Mouse (Mus musculus) stomach, postnatal 0 days (tissue): ENCODE data around the gene Prrc2a. TPM values are rescaled to one million over a fixed set of nuclear protein-coding genes. Genes with fewer than 3 reads are reported as not detected.
A peak's percentile ranks its signal among the peaks of the same experiment; 100 is the strongest.
"Not testable (repeated sequence)": the region's sequence is repeated elsewhere in the genome, so short reads cannot be mapped to it uniquely, and the experiment has no call there.

ENCODE experiments used
- ATAC-seq: fragments of 200-750 bp; cut with Nextera tagmentation; 2 replicates; pipeline ENCODE4 v1.8.0; 2017; ENCODE audit not compliant: low FRiP score, low TSS enrichment
- DNase-seq: peaks from one replicate; pipeline ENCODE4 v3.0.0-alpha.2; 2016; ENCODE audit warnings: low spot score
- H3K27ac ChIP-seq: fragments of 300-500 bp; sonication (generic); replicated peaks from 2 replicates; pipeline ENCODE4 v1.5.1; 2014; ENCODE audit warnings: mild to moderate bottlenecking, control low read depth
- H3K27me3 ChIP-seq: fragments of 300-500 bp; sonication (generic); 2 replicates; pipeline ENCODE4 v1.6.1; 2014; ENCODE audit warnings: low read length; ENCODE audit not compliant: control insufficient read depth, insufficient read depth
- H3K36me3 ChIP-seq: fragments of 300-500 bp; sonication (generic); 2 replicates; pipeline ENCODE4 v1.6.1; 2014; ENCODE audit warnings: low read length, mixed read lengths; ENCODE audit not compliant: control insufficient read depth, insufficient read depth
- H3K4me1 ChIP-seq: fragments of 300-500 bp; sonication (generic); replicated peaks from 2 replicates; pipeline ENCODE4 v1.6.1; 2014; ENCODE audit warnings: antibody characterized with exemption; ENCODE audit not compliant: control insufficient read depth, insufficient read depth
- H3K4me2 ChIP-seq: fragments of 300-500 bp; sonication (generic); replicated peaks from 2 replicates; pipeline ENCODE4 v1.6.1; 2014; ENCODE audit warnings: low read depth, mild to moderate bottlenecking, control low read depth, moderate library complexity
- H3K4me3 ChIP-seq: fragments of 300-500 bp; sonication (generic); 2 replicates; pipeline ENCODE4 v1.5.1; 2014; ENCODE audit warnings: low read depth, low read length, control low read depth
- H3K9ac ChIP-seq: fragments of 300-500 bp; sonication (generic); 2 replicates; pipeline ENCODE4 v1.6.1; 2014; ENCODE audit warnings: mild to moderate bottlenecking, low read length, control low read depth, mixed read lengths
- H3K9me3 ChIP-seq: fragments of 300-500 bp; sonication (generic); 2 replicates; pipeline ENCODE4 v1.6.1; 2016; ENCODE audit warnings: low read length; ENCODE audit not compliant: control insufficient read depth
- CTCF ChIP-seq: IDR thresholded peaks from 2 replicates; pipeline ENCODE4 v1.5.1; 2016; ENCODE audit warnings: antibody characterized with exemption, low read depth, mild to moderate bottlenecking, moderate library complexity
- EP300 ChIP-seq: optimal IDR thresholded peaks from 2 replicates; pipeline ENCODE3; 2016; ENCODE audit warnings: antibody characterized with exemption
- WGBS: fragments of 180-500 bp; shearing (Covaris S2); extraction: QIAGEN DNeasy Blood & Tissue Kit; methylation state at CpG from one replicate; pipeline ENCODE4 v1.1.7; 2014; 5-methylcytosine and 5-hydroxymethylcytosine counted together
- polyA plus RNA-seq: library from polyadenylated mRNA; unstranded; fragments of >200 nt; fragmentation: Nextera tagmentation; extraction: Ambion mirVana; gene quantifications from 2 replicates; pipeline ENCODE4 v1.2.1, GENCODE M21; 2015

Gene Prrc2a
- polyA plus RNA-seq, 1 experiment from 2014 or later = 49.3 TPM

DNA sequence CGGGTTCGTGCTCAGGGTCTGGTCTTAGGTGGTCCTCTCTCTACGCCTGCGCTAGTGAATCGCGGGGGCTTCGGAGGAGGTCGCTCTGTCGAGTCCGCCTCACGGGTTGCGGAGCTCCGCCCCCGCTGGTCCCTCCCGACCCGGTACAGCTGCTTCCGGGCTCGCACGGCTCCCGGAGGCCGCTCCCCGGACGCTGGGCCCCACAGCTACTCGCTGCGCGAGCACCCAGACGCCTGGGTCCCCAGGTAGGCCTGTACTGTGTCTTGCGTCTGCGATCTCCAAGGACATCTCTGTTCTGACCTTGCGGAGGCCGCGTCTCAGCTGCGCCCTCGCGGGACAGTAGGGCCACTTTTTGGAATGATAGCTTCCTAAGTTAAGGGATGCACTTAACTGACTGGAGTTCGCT is 38.5 kb downstream of the Prrc2a start, which contains the start of gene D17H6S53E:
D17H6S53E (plus strand) TSS at position 168 of the 406 bp plus-strand sequence.
- no peaks in the 10 kb centered on the region for H3K27me3 ChIP-seq
- H3K27ac ChIP-seq = peak within 1 kb of the TSS; percentile 87
- peak within 1 kb of the TSS; percentile 77 for H3K9ac ChIP-seq
- peak within 1 kb of the TSS; percentile 61 for H3K4me3 ChIP-seq
- WGBS = under 1% methylated on average over 34 of the region's 36 CpGs
- no peaks in the 10 kb centered on the region; the same call in none of the 2 replicates for H3K36me3 ChIP-seq
- no peaks in the 10 kb centered on the region for H3K9me3 ChIP-seq
- peak within 1 kb of the TSS; percentile 85 for H3K4me2 ChIP-seq
- peaks cover 3% of the 10 kb centered on the region; the same call in 1 of the 2 replicates for H3K4me1 ChIP-seq
- DNase-seq (peak; percentile 90), ATAC-seq (peak; percentile 63)
- TF ChIP-seq EP300 = no peak
- TF ChIP-seq CTCF = 0 out of 2 replicates have a peak, but pooled peaks have one; percentile 2

GRCm38 (mm10) chr17:35125578-35125977 is 39.1 kb downstream of the Prrc2a start:
- ATAC-seq (no peak), DNase-seq (peak; percentile 76)
- H3K27ac ChIP-seq = peak overlapping the region; percentile 87
- H3K4me2 ChIP-seq = peak overlapping the region; percentile 85
- H3K4me1 ChIP-seq = peaks cover 3% of the 10 kb centered on the region; the same call in 1 of the 2 replicates
- TF ChIP-seq CTCF = no peak
- WGBS = 11% methylated on average over 6 of the region's 6 CpGs
- peak overlapping the region; percentile 77 for H3K9ac ChIP-seq
- peak overlapping the region; percentile 61 for H3K4me3 ChIP-seq
- H3K27me3 ChIP-seq = no peaks in the 10 kb centered on the region
- H3K9me3 ChIP-seq = no peaks in the 10 kb centered on the region
- H3K36me3 ChIP-seq = no peaks in the 10 kb centered on the region; the same call in none of the 2 replicates

- whole genome bisulfite sequencing = 87% methylated on average over 1 of the region's 1 CpGs
- TF ChIP-seq EP300 = no peak
- TF ChIP-seq CTCF = no peak
- Histone ChIP-seq H3K9me3 (no peaks in the 10 kb centered on the region), H3K9ac (no peak overlapping the region), H3K27me3 (no peaks in the 10 kb centered on the region), H3K4me1 (peaks cover 3% of the 10 kb centered on the region; the same call in 1 of the 2 replicates), H3K4me3 (no peak overlapping the region), H3K36me3 (no peaks in the 10 kb centered on the region; the same call in 1 of the 2 replicates), H3K4me2 (no peak overlapping the region), H3K27ac (peak overlapping the region; percentile 74)
- DNase-seq (no peak), ATAC-seq (no peak)
Observed at GRCm38 (mm10) chr17:35125081-35125480, 39.6 kb downstream of the Prrc2a start.

DNA sequence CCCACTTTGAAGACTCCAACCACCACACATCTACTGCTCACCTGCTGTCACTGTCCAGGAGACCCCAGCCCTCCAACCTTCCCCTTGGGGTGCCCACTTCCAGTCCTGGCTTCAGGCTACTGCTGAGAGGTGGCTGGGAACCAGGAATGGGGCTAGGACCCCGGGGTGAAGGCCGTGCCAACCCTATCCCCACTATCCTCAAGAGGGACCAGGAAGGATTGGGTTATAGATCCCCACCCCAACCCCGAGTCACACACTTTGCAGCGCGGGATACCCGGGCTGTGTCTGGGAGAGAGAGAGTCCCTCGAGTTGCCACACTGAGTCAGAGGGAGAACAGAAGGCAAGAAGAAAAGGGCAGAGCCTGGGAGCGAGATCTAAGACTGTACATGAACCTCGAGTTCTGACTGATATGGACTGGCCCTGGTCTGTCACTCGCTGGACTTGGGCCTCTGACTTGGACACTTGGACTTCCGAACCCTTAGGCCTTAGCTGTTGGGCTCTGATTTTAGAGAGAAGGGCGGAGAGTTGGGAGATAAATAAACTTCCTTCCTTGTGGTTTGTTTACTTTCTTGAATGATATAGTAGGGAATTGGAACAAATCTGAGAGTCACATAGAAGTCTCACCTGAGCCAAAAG is 40.3 kb downstream of the Prrc2a start:
- ATAC-seq (peak; percentile 46), DNase-seq (peak; percentile 55)
- H3K27me3 ChIP-seq, H3K4me2 ChIP-seq, H3K4me3 ChIP-seq, H3K9ac ChIP-seq, H3K9me3 ChIP-seq, H3K4me1 ChIP-seq, H3K36me3 ChIP-seq: not testable (repeated sequence)
- peak overlapping the region; percentile 74 for H3K27ac ChIP-seq
- 75% methylated on average over 12 of the region's 12 CpGs for WGBS

- WGBS = 89% methylated on average over 9 of the region's 9 CpGs
- H3K4me2 ChIP-seq, ATAC-seq, H3K36me3 ChIP-seq, DNase-seq, H3K4me3 ChIP-seq, H3K9ac ChIP-seq, H3K4me1 ChIP-seq, H3K9me3 ChIP-seq, H3K27me3 ChIP-seq, H3K27ac ChIP-seq: not testable (repeated sequence)
Observed at GRCm38 (mm10) chr17:35123287-35123686, 41.4 kb downstream of the Prrc2a start.

DNA sequence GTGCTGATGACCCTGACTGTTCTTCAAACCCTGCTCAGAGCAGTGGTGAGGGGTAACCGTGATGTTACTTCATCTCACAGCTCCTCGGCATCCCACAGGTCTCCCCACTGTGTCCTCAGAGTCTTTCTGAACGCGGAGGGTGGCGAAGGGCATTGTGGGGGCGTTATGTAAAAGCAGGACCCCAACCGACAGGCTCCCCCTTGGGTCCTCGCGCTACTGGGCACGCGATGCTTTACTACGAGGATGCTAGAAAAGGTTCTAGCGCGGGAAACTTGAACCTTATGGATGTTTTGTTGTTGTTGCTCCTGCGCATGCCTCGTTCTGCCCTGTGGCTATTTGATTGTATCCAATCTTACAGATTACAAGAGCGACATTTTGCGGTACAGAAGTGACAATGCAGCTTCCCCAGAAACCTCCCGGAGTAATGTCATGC is 42.8 kb downstream of the Prrc2a start, which contains the start of gene Csnk2b:
Csnk2b (minus strand) TSS at position 183 of the 433 bp plus-strand sequence.
- peak within 1 kb of the TSS; percentile 97 for H3K4me2 ChIP-seq
- H3K36me3 ChIP-seq = peaks cover 7% of the 10 kb centered on the region
- no peak; the same call in 1 of the 2 replicates for ATAC-seq
- no peaks in the 10 kb centered on the region for H3K9me3 ChIP-seq
- H3K27me3 ChIP-seq = no peaks in the 10 kb centered on the region
- H3K4me3 ChIP-seq = peak within 1 kb of the TSS; percentile 91
- TF ChIP-seq EP300 (no peak), CTCF (peak; percentile 62)
- peak within 1 kb of the TSS; percentile 94 for H3K9ac ChIP-seq
- 0% methylated on average over 19 of the region's 19 CpGs for WGBS
- peak within 1 kb of the TSS; percentile 96 for H3K27ac ChIP-seq
- H3K4me1 ChIP-seq = peaks cover 3% of the 10 kb centered on the region; the same call in 1 of the 2 replicates
- DNase-seq = peak; percentile 48
